Mouse (Mus musculus): ENCODE results near the gene Grik3. TPM values are rescaled to one million over a fixed set of nuclear protein-coding genes. Genes with fewer than 3 reads are reported as not detected.

The Grik3 gene
- polyA plus RNA-seq, 1 experiment from 2014 or later, result not detected

DNA sequence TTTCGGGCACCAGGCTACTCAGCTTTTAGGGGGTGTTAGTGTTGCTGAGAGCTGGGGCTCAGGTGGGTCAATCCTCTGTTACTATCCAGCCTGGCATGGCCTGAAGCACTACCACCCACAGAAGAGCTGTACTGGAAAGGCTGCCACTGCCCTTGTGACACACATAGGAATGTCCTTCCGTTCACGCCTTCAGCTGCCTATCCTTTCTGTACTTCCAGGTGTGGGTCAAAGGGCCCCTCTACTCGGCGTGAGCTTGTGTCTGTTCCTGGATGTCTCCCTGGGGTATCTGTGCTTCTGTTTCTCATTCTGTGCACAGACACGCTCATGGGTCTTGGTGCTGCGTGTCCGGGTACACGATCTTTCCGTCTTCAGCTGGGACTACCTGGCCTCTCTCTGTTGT is 73.1 kb downstream of the Grik3 start:
- H3K4me2 ChIP-seq (ENCODE audit: low read depth, severe bottlenecking), result no peak overlapping the region
- DNase-seq (ENCODE audit: low spot score) (no peak), ATAC-seq (ENCODE audit: insufficient number of reproducible peaks, low FRiP score, low TSS enrichment, low read depth) (no peak)
- no peaks in the 10 kb centered on the region for H3K36me3 ChIP-seq (ENCODE audit: control insufficient read depth, insufficient read depth, low read length)
- H3K4me1 ChIP-seq (ENCODE audit: control insufficient read depth, insufficient read depth, low read length), result peaks cover 14% of the 10 kb centered on the region
- H3K27ac ChIP-seq (replicated peaks; ENCODE audit: low read depth, low read length), result no peak overlapping the region
- peaks cover 12% of the 10 kb centered on the region; the same call in 1 of the 2 replicates for H3K27me3 ChIP-seq (ENCODE audit: control insufficient read depth, insufficient read depth, low read length)
- no peaks in the 10 kb centered on the region for H3K9me3 ChIP-seq (ENCODE audit: control insufficient read depth, low read length)
- H3K9ac ChIP-seq (ENCODE audit: low read length), result no peak overlapping the region
- 73% methylated on average over 10 of the region's 10 CpGs for WGBS
- H3K4me3 ChIP-seq (ENCODE audit: low read depth, low read length), result no peak overlapping the region

DNA sequence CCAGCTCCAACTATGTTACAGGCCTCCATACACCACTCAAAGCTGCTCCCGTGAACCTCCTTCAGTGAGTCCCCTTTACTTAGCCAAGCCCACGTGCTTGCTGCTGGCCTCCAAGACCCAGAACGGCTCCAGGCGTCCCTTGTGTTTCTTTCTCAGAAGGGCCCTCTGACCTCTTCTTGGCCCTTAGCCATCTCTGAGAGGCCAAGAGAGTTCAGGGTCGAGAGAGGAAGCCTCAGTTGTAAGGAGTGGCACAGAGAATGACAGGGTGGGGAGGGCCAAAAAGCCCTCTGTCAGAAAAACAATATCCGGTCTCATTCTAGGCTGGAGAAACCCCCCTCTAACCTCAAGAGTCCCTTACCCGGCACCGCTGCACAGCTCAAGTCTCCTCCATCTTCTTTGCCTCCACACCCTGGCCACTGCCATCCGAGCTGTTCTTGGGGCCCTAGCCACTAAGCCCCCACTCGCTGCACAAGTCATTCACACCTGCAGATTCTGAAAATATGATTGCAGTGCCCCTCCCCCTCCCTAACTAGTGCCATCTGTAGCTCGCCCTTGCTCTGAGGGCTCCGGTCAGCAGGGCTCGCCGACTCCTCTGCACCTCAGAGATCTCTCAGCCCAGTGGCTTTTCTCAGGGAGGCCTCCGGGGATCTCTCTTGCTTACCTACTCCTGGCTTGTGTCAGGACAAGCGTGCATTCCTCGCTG is 73.7 kb downstream of the Grik3 start:
- no peaks in the 10 kb centered on the region for H3K36me3 ChIP-seq (ENCODE audit: control insufficient read depth, insufficient read depth, low read length)

DNA sequence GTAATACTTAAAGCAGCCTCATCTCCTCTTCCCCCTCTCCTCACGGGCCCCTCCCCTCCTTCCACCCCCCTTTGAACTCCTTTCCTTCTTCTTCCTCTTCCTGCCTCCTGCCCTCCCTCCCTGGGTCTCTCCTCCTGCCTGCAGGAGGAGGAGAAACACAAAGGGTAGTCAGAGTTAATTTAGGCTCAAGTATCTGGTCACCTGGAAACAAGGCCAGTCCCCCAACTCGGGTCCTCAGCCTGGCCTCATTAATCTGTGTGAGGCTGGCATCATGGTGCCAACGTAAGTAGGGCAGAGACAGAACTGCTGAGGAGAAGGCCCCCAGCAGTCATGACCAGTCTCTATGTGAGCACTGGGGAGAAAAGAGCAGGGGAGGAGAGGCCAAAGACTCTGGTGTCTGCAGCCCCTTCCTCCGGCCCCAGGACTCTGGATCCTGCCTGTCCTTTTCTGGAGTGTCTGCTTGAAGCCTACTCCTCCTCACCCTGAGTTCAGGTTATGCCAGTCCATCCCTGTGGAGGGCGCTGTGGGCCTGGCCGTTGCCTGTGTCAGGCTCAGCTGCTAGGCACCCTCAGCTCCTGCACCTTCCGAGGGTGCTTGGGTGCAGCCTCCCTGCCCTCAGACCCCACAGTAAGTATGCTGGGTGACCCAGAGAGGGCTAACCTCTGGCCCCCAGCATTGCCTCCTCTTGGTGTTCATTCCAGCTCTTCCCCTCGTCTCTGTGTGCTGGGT is 75.4 kb downstream of the Grik3 start:
- H3K4me1 ChIP-seq (ENCODE audit: control insufficient read depth, insufficient read depth, low read length), result peaks cover 14% of the 10 kb centered on the region

More for the DNA sequence above, 73.7 kb downstream of the Grik3 start:
- ATAC-seq (ENCODE audit: insufficient number of reproducible peaks, low FRiP score, low TSS enrichment, low read depth), result 0 out of 2 replicates have a peak, but pooled peaks have one; percentile 29
- Histone ChIP-seq H3K9ac (ENCODE audit: low read length) (no peak overlapping the region), H3K4me3 (ENCODE audit: low read depth, low read length) (no peak overlapping the region), H3K9me3 (ENCODE audit: control insufficient read depth, low read length) (no peaks in the 10 kb centered on the region), H3K4me2 (ENCODE audit: low read depth, severe bottlenecking) (no peak overlapping the region), H3K27ac (replicated peaks; ENCODE audit: low read depth, low read length) (no peak overlapping the region), H3K4me1 (ENCODE audit: control insufficient read depth, insufficient read depth, low read length) (peaks cover 14% of the 10 kb centered on the region), H3K27me3 (ENCODE audit: control insufficient read depth, insufficient read depth, low read length) (peaks cover 10% of the 10 kb centered on the region; the same call in 1 of the 2 replicates)
- peak; percentile 55 for DNase-seq (ENCODE audit: low spot score)
- 28% methylated on average over 17 of the region's 17 CpGs for WGBS

DNA sequence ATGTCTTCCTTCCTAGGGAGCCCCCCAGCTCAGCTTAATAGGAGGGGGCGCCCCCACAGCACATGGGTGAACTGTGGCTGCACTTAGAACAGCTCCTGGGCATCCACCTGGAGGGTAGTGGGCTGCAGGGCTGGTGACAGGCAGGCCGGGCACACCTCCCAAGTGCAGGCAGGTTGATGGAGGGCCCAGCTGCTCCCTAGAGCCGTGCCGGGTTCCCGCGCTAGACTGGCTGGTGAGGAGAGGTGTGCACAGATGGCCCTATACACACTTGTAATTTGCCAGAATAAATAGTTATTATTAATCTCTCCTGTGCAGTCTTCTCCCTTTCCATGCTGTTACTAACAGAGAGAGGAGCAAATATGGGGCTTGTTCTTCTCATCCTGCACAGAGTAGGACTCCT is 77.7 kb downstream of the Grik3 start:
- Histone ChIP-seq H3K27me3 (ENCODE audit: control insufficient read depth, insufficient read depth, low read length) (peaks cover 12% of the 10 kb centered on the region), H3K9me3 (ENCODE audit: control insufficient read depth, low read length) (no peaks in the 10 kb centered on the region), H3K4me2 (ENCODE audit: low read depth, severe bottlenecking) (no peak overlapping the region), H3K4me1 (ENCODE audit: control insufficient read depth, insufficient read depth, low read length) (peaks cover 24% of the 10 kb centered on the region), H3K4me3 (ENCODE audit: low read depth, low read length) (no peak overlapping the region), H3K9ac (ENCODE audit: low read length) (no peak overlapping the region), H3K36me3 (ENCODE audit: control insufficient read depth, insufficient read depth, low read length) (no peaks in the 10 kb centered on the region), H3K27ac (replicated peaks; ENCODE audit: low read depth, low read length) (no peak overlapping the region)
- DNase-seq (ENCODE audit: low spot score) (no peak), ATAC-seq (ENCODE audit: insufficient number of reproducible peaks, low FRiP score, low TSS enrichment, low read depth) (no peak)
- 81% methylated on average over 6 of the region's 6 CpGs for WGBS

More for the DNA sequence above, 75.4 kb downstream of the Grik3 start:
- H3K9ac ChIP-seq (ENCODE audit: low read length), result no peak overlapping the region
- 52% methylated on average over 7 of the region's 8 CpGs for WGBS
- no peak for ATAC-seq (ENCODE audit: insufficient number of reproducible peaks, low FRiP score, low TSS enrichment, low read depth)
- no peak for DNase-seq (ENCODE audit: low spot score)
- no peak overlapping the region for H3K27ac ChIP-seq (replicated peaks; ENCODE audit: low read depth, low read length)
- H3K4me3 ChIP-seq (ENCODE audit: low read depth, low read length), result no peak overlapping the region
- H3K27me3 ChIP-seq (ENCODE audit: control insufficient read depth, insufficient read depth, low read length), result peaks cover 2% of the 10 kb centered on the region; the same call in 1 of the 2 replicates
- no peaks in the 10 kb centered on the region for H3K36me3 ChIP-seq (ENCODE audit: control insufficient read depth, insufficient read depth, low read length)
- H3K9me3 ChIP-seq (ENCODE audit: control insufficient read depth, low read length), result no peaks in the 10 kb centered on the region
- H3K4me2 ChIP-seq (ENCODE audit: low read depth, severe bottlenecking), result no peak overlapping the region

DNA sequence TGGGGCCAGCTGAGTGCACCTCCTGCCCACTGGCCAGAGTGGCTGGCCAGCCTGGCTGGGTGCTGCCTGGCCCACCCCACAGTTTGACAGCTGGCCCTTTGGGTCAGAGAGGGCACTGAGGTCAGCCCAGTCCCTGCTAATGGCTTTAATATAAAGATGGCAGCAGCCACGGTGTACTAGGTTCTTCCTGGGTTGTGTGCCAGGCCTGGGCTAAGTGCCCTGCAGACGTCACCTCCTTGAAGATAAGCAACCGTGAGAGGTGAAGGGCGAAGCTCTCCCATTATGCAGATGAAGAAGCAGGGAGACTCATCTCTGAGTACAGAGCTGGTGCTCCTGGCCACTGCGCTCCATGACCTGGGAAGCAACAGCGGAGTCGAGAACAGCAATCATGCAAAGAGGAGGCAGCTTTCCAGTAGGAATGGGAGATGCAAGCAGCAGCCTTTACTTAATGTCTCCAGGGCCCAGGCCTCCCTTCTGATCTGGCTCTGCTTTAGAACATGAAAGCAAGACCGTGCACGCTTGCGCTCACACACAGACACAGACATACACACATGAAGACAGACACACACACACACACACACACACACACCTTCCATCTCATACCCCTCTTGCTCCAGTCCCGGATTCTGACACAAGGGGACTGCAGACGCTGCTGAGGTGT is 81.3 kb downstream of the Grik3 start:
- no peak overlapping the region for H3K9ac ChIP-seq (ENCODE audit: low read length)
- H3K4me1 ChIP-seq (ENCODE audit: control insufficient read depth, insufficient read depth, low read length), result peaks cover 10% of the 10 kb centered on the region
- no peak overlapping the region; the same call in 1 of the 2 replicates for H3K4me2 ChIP-seq (ENCODE audit: low read depth, severe bottlenecking)
- WGBS, result 17% methylated on average over 12 of the region's 12 CpGs
- DNase-seq (ENCODE audit: low spot score) (no peak), ATAC-seq (ENCODE audit: insufficient number of reproducible peaks, low FRiP score, low TSS enrichment, low read depth) (no peak)
- H3K4me3 ChIP-seq (ENCODE audit: low read depth, low read length), result no peak overlapping the region
- no peaks in the 10 kb centered on the region for H3K9me3 ChIP-seq (ENCODE audit: control insufficient read depth, low read length)
- no peaks in the 10 kb centered on the region for H3K36me3 ChIP-seq (ENCODE audit: control insufficient read depth, insufficient read depth, low read length)
- H3K27me3 ChIP-seq (ENCODE audit: control insufficient read depth, insufficient read depth, low read length), result peaks cover 26% of the 10 kb centered on the region
- no peak overlapping the region for H3K27ac ChIP-seq (replicated peaks; ENCODE audit: low read depth, low read length)

DNA sequence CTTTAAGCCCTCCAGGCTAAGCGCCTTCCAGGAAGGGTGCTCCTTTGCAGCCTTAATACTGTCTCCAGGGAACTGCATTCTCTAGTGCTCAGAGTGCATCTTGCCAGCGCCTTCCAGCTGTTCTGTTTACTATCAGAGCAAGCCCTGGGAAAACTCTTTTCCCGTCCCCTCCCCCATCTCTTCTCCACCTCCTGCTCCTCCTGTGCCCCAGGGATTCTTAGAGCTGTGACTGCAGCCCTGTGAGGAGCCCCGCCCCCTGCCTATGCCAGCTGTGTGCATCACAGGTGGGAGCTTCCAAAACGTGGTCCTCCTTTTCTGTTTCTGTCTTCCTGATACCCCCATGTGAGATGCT is 81.8 kb downstream of the Grik3 start:
- Histone ChIP-seq H3K4me2 (ENCODE audit: low read depth, severe bottlenecking) (no peak overlapping the region; the same call in 1 of the 2 replicates), H3K9me3 (ENCODE audit: control insufficient read depth, low read length) (no peaks in the 10 kb centered on the region), H3K36me3 (ENCODE audit: control insufficient read depth, insufficient read depth, low read length) (no peaks in the 10 kb centered on the region), H3K4me3 (ENCODE audit: low read depth, low read length) (no peak overlapping the region), H3K9ac (ENCODE audit: low read length) (no peak overlapping the region), H3K27ac (replicated peaks; ENCODE audit: low read depth, low read length) (no peak overlapping the region), H3K27me3 (ENCODE audit: control insufficient read depth, insufficient read depth, low read length) (peaks cover 26% of the 10 kb centered on the region), H3K4me1 (ENCODE audit: control insufficient read depth, insufficient read depth, low read length) (peaks cover 10% of the 10 kb centered on the region)
- no peak for ATAC-seq (ENCODE audit: insufficient number of reproducible peaks, low FRiP score, low TSS enrichment, low read depth)
- DNase-seq (ENCODE audit: low spot score), result no peak
- 0% methylated on average over 5 of the region's 5 CpGs for WGBS

DNA sequence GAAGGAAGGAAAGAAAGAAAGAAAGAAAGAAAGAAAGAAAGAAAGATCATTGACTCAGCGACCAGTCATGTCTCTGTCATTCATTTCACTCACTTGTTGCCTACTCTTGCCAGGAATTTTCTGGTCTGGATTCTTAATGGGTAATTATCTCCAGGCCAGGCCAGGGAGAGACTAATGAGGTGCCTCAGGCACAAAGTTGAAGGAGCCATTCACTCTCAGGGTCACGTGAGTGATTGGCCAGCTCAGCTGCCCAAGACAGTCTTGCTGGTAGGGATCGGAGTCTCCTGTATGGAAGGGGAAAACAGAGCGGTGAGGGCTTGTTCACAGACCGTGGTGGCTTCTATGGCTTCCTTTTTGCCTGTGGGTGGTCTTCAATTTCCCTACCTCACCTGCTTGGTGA is 82.5 kb downstream of the Grik3 start:
- no peak overlapping the region for H3K27ac ChIP-seq (replicated peaks; ENCODE audit: low read depth, low read length)
- no peak for ATAC-seq (ENCODE audit: insufficient number of reproducible peaks, low FRiP score, low TSS enrichment, low read depth)
- WGBS, result 7% methylated on average over 5 of the region's 5 CpGs

DNA sequence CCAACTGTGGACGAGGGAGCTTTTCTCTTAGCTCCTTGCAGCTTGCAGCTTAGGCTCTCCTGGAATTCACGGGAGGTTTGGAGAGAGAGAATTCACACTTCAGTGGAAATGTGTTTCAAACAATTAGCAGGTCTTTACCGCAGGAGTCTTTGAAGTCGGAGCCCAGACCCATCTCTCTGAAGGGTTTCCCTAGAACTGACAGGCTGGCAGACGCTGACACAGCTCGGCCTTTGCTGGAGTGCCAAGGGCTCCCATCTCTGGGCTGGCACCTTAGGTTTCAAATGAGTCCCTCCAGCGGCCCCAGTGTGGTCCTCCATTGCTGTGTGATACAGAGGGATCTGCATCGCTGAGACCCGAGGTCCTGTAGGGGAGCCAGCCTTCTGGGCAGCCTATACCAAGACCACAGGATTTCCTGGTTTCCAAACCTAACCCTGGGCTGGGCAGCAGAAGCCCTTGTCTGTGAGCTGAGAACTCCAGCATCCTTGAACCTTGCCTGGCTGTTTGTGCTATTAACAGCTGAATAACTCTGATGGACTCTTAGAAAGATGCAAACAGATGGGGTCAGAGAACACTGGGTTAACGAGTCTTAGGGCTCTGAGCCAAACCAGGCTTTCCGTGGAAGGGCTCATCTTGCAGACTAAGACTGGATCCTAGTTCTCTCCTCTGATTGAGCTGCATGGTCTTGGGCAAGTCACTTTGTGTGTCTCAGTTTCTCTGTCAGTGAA is 83.6 kb downstream of the Grik3 start:
- peaks cover 26% of the 10 kb centered on the region for H3K27me3 ChIP-seq (ENCODE audit: control insufficient read depth, insufficient read depth, low read length)
- H3K4me1 ChIP-seq (ENCODE audit: control insufficient read depth, insufficient read depth, low read length), result peaks cover 10% of the 10 kb centered on the region
- H3K9ac ChIP-seq (ENCODE audit: low read length), result no peak overlapping the region
- ATAC-seq (ENCODE audit: insufficient number of reproducible peaks, low FRiP score, low TSS enrichment, low read depth) (no peak), DNase-seq (ENCODE audit: low spot score) (no peak)
- H3K36me3 ChIP-seq (ENCODE audit: control insufficient read depth, insufficient read depth, low read length), result no peaks in the 10 kb centered on the region
- no peaks in the 10 kb centered on the region for H3K9me3 ChIP-seq (ENCODE audit: control insufficient read depth, low read length)
- H3K27ac ChIP-seq (replicated peaks; ENCODE audit: low read depth, low read length), result no peak overlapping the region
- WGBS, result 11% methylated on average over 11 of the region's 11 CpGs
- no peak overlapping the region for H3K4me3 ChIP-seq (ENCODE audit: low read depth, low read length)
- no peak overlapping the region for H3K4me2 ChIP-seq (ENCODE audit: low read depth, severe bottlenecking)

More for the DNA sequence above, 82.5 kb downstream of the Grik3 start:
- no peaks in the 10 kb centered on the region for H3K9me3 ChIP-seq (ENCODE audit: control insufficient read depth, low read length)
- peaks cover 25% of the 10 kb centered on the region for H3K27me3 ChIP-seq (ENCODE audit: control insufficient read depth, insufficient read depth, low read length)
- DNase-seq (ENCODE audit: low spot score), result no peak
- peaks cover 10% of the 10 kb centered on the region for H3K4me1 ChIP-seq (ENCODE audit: control insufficient read depth, insufficient read depth, low read length)
- no peaks in the 10 kb centered on the region for H3K36me3 ChIP-seq (ENCODE audit: control insufficient read depth, insufficient read depth, low read length)
- H3K4me3 ChIP-seq (ENCODE audit: low read depth, low read length), result no peak overlapping the region
- no peak overlapping the region for H3K9ac ChIP-seq (ENCODE audit: low read length)
- H3K4me2 ChIP-seq (ENCODE audit: low read depth, severe bottlenecking), result no peak overlapping the region
